Mouse (Mus musculus) urinary bladder, postnatal 14 days (tissue): ENCODE measurements at regions not wholly inside any gene's neighbourhood (a gene's known extent, or its start where the extent isn't known, plus 50 kb on each side); places are given as distances from the start of the nearest gene placed in this dataset.

ENCODE experiments used
- DNase-seq: peaks from one replicate; pipeline ENCODE4 v3.0.0; 2021; ENCODE audit warnings: low spot score

DNA sequence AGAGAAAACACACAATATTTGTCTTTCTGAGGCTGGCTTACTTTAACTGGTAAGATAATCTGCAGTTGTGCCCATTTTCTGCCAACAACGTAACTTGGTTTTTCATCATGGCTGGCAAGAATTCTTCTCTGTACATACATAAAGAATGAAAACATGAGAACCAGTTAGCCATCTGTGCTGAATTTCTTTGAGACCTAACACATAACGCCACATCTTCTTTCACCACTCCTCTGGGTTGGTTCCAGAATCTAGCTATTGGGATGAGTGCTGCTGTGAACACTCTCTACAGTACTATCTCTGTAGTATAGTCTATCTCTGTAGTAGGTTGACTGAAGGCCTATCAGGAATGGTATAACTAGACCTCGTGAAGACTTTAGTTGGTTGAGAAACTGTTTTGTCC, 132.1 kb downstream of the 1700020N01Rik start:
- DNase-seq = no peak

DNA sequence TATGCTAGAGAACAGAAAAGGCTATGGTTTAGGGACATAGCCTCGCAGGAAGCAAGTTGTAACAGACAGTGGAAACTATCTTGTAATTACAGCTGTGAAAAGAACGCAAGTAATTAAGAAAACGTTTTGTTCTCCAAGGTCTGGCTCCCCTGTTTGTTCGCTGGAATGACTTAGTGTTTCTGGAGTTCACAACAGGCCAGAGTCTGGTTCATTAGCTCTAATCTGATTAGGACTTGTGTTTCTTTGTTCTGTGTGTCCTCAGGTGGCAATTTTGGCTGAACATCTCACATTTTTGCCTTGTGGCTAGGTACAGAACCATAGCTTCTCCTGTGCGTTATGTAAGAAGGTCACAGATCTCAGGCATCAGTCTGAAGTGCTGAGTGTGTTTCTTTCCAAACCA, 141.7 kb upstream of the Sgk1 start:
- DNase-seq = no peak

DNA sequence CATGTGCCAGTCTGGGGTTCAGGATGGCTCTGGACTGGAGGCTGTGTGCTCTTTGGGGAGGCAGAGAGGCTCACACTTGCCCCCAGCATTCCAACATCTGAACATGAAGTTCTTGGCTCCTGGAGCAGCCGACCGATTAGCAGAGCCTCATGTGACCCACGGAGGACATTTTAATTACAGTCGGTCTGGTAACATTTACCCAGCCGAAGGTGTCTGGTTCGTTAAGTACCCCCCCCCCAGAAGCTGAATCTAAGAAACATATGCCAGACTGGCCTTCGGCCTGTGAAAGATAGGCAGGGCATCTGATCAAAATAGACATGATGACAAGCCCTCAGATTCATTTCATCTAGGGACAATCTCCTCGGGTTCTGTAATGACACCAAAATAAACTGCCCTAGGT, 140.4 kb upstream of the Sgk1 start:
- DNase-seq = no peak

DNA sequence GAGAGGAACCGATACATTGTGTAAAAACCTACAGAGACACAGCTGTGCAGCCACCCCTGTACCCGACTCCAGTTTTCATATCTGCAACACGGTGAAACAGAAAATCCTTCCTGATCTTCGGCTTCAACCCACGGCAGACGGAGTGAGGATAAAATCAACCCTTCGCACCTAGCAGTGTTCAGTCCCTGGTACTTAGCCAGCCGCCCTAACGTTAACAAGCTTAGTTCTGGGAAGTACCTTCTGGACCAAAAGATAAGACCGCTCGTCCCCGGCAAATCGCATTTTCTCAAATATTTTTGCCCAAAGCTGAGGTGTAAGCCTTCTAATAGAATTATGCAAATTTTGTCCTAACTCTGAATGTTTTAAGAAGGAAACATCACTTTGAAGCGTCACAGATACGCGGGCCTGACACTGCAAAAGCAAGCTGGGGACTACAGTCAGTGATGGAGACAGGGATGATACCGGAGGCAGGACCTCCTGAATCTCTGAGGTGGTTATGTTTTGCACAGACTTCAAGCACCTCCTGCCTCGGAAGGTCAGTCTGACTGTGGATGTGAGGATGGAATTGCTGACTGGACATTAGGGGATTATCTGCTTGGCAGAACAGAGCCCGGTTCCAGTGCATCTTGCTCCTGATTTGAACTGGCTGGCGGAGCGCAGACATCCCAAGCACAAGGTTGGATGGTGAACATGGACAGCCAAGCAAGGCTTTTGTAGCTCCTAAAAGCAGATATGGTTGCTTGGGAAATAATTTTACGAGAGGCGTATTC, 139.8 kb upstream of the Sgk1 start:
- DNase-seq = no peak

DNA sequence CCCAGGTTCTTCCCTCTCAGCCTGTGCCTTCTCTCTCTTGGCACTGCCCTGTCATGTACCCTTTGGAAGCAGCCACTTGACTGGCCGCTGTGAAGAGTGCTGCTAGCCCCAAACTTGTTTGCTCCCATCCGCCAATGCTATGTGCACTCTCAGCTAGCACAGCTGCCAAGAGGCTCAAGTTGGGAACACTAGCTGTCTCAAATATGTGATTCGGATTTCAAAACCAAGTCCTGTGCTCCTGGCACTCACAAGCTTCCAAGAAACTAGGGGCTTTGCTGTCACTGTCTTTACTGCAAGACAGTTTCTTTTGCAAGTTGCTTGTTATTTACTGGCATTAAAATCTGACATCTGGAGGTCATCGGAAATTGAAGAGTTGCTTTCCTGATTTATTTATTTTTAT, 138.6 kb upstream of the Sgk1 start:
- DNase-seq = no peak

DNA sequence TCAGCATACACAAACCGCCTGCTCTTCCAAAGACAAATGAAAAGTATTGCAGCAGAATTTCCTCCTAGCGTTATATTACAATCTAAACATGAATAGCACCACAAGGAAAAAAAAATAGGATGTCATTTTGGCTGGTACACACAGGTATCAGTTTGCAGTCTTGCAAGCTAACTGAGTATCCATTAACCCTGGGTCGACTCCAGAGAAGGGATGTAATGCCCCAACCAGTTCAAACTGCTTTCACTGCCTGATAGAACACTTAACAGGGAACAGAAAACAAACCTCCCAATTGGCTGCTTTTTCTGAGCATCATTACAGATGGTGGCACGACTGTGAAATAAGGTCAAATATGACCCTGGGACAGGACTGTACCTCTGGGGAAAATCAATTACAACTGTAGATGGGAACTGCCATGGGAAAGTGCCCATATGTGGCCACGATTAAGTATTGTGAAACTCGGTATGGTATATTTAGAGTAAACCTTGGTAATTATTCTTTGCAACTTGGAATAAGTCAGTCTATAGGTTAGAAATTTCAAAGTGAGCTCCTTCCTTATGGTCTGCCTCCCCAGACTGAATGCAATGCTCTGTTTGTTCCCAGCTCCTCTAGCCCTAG, 137.5 kb upstream of the Sgk1 start:
- no peak for DNase-seq

DNA sequence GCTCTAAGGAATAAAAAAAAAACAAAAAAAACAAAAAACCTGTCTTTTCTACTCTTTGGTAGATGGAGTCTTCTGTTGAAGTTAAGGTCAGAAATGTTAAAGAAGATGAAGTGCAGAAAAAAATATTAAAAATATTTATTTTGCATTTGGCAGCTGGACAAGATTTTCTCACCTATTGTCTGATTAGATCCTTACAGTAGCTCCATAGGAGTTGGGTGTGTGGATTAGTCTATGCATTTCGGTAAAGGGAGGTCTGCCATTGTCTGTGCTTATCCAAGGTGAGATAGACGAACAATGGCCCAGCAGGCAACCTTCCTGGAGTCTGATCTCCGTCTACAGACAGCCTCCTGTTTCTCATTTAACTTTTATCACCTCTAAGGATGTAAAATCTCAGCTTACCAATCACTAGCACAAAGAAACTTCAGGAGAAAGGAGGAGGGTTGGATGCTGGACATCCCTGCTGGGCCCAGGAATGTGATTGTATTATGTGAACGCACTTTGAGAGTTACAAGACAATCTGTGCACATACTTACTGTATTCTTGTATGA, 136.0 kb upstream of the Sgk1 start:
- DNase-seq = no peak

DNA sequence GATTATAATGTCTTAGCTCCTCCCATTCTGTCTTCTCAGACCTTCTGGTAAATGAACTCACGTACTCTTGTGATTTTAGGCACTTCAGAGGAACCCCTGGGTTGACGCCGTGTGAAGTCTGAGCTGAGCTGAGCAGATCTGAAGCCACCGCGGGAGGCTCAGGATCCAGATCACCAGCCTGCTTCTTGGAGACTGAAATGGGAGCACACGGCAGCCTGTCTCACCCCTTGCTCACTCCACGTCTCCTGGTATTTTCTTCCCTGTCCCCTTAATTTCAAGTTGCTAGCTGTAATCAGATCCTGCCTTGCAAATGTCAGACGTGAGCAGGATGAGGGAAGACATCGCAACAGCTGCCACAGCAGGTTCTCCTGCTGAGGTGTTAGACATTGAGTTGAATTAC, 135.3 kb upstream of the Sgk1 start:
- no peak for DNase-seq

DNA sequence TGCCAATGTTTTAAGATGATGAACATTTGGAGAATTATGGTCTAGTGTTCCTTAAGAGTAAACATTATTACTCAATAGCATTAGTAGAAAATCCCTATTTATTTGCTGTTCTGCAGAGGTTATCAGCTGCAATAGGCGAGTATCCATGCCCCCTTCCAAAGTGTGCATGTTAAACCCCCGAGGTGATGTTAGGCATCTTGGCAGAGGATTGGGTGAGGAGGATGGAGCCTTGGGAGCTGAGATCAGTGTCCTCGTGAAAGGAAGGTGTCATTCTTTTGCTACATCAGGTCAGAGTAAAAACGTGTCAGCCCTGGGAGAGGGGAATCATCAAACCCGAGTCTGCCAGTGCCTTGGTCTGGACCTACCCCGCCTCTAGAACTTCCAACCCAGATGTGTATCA, 130.7 kb upstream of the Sgk1 start:
- no peak for DNase-seq

DNA sequence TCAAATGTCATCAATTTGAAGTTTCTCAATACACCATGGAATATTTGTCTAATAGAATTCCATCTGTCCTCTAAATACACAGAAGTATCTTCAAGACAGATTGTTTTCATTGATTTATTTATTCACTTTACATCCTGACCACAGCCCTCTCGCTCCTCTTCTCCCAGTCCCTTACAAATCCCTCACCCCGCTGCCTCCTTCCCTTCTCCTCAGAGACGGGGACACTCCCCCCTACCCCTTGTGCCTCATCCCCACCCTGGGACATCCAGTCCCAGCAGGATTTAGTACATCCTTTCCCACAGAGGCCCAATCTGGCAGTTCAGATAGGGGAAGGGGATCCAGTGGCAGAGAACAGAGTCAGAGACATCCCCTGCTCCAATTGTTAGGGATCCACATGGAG, 129.6 kb upstream of the Sgk1 start:
- DNase-seq = no peak

DNA sequence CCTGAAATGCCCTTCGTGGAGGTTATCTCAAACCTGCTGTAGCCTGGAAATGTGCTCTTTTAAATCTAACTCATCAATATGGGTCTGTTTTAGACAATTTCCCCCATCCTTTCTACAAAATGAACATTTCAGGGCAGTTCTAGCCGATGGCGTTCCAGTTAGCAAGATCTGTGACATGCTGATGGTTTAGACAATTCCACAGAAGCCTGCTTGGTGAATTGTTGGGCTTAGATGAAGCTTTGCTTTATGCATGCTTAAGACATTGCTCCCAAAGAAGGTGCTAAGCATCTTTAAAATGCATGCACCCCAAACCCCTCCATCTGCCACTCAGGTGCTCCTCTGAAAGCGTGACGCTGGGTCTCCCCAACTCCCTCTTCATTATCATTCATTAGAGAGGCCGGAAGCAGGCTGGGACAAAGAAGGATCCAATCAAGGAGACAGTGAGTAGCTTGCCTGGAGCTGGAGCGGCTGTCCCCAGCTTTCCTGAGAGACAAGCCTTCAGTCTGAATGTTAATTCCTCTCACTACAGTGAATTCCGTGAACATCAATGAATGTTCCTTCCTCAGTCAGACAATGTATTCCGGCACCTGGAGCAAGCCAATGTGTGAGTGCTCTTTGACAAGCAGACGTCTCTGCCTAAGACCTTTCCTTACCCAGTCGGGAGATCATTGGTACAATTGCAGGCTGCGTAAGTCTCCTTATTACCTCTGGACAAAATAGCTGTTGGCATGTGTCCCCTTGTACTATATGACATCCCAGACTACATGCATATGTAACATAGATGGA, 127.0 kb upstream of the Sgk1 start:
- DNase-seq = no peak

DNA sequence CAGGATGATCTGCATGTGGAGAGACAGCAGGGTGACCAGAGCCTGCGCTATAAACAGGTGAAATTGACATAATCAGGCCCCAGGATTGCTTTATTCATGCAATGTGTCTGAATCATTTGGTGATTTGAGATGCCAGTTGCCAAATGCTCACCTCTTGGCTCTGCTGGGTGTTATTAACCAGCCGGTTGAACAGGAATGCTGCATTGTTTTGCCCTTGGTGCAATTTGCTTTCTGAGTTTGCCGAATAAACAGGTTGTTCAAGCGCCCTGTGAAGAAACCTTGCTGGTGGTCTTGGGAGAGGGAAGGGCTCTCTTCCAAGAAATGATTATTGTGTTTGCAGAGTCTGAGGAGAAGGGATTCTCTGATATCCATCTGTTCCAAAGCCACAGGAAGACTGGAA, 126.3 kb upstream of the Sgk1 start:
- DNase-seq = no peak

DNA sequence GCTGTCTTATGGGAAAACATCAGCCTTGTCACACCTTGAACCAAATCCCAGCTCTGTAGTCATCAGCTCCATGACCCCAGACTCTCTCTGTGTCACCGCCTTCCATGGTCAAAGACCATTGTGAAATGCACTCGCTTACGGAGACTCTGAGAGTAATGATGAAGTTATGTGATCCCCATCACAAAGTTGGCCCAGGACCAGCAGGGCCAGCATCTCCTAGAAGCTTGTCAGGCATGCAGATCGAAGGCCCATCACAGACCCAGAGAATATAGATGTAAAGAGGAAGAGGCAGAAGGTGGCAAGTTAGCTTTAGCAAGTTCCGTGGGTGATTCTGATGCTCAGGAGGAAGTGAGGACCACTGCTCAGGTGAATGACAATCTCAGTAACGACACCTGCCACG, 125.2 kb upstream of the Sgk1 start:
- DNase-seq = no peak

DNA sequence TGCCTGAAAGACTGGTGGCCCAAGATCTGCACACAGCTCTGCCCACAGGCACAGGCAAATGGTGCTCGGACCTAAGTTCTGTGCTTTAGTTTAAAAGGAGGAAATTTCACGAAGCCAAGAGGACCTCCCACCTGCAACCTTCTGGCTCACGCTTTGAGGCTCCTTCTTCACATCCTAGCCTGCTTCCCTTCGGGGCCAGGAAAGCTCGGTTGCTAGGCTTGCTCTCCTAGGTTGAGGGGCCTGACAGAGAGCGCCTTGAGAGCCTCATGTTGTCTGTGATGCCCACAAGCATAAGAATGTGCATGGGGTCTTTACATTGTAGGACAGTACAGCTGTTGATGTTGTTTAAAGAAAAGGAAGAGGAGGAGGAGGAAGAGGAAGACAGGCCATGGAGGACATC, 123.9 kb upstream of the Sgk1 start:
- no peak for DNase-seq

DNA sequence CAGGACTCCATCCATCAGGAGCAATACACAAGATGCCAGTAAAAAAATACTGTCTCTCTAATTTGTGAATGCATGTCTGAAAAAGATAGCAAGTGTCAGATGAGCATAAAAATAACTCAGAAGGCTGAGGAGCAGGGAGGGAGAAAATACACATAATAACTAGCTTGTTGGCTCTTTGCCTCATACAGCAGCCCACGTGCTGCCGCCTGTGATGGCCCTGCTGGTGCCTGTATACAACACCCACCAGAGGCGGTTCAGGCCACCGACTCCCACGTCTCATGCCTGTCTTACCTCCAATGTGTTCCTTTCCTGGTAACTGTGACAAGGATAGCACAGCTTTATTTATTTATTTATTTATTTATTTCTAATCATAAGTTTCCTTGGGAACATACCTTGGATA, 119.5 kb upstream of the Sgk1 start:
- no peak for DNase-seq

DNA sequence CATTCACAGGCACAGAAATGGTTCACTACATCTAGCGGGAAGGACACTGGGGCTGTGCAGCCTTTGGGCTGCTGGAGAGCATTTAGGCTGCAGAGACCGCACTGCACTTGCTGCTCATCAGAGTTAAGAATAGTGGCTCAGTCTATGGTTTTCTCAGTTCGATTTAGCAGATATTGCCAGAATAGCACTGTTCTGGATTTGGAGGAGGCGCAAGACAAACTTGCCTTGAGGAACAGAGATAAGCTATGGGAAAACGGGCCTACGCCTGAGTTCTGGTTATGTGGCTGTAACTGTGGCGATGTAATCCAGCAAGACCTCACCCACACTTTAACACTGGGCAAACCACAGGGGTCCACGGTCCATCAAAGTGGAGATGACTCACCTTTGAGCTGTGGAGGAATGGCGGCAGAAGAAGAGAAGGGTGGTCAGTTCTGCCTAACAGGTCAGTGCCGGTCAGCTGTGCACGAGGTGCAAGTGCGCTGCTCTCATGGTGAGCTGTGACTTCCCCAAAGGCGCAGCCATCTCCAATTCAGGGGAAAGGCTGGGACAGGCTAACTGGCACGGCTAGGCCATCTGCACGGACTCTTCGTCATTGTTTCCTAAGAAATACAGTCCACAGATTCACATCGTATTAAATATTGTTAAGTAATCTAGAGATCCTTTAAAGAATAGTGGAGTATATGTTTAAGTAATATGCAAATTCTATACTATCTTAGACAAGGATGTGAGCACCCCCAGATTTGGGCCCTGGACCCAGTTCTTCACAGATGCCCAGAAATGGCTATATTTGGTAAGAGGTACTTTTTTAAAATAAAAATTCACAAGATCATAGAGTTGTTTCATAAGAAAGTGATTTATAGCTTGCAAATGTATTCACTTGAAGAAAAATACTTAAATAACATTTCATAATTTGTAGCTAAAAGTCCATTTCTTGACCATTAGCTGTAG, 118.7 kb upstream of the Sgk1 start:
- no peak for DNase-seq

DNA sequence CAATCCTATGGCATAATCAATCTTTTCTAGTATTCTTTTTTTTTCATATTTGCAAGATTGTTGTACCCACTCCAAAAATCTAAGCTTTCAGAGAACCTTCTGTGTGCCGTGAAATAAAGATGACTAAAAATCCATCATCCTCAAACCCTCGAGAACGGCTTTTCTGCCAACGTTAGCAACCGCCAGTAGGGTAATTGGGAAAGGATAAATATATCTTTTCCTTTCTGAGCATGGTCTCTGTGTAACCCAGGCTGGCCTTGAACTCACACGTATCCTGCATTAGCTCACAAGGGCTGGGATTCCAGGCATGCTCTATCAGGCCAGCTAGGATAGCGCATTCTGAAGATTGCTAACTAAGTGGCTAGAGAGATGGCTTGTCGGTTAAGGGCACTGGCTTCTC, 117.9 kb upstream of the Sgk1 start:
- no peak for DNase-seq

DNA sequence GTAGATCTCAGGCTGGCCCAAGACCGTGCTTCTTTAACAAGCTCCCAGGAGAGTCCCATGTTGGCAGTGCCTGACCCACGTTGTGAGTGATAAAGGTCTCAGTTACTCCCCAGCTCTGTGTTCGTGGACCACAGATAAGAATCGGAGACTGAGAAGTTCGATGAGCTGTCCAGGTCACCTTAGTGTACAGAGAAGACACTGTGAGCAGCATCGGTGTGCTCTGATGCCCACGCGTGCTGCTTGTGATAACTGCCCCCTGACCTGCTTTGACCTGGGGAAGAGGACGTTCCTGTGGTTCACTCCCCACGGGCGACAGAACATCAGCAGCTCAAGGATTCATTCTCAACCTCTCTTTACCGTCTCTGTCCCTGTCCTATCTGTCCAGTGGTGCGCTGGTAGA, 117.1 kb upstream of the Sgk1 start:
- no peak for DNase-seq

DNA sequence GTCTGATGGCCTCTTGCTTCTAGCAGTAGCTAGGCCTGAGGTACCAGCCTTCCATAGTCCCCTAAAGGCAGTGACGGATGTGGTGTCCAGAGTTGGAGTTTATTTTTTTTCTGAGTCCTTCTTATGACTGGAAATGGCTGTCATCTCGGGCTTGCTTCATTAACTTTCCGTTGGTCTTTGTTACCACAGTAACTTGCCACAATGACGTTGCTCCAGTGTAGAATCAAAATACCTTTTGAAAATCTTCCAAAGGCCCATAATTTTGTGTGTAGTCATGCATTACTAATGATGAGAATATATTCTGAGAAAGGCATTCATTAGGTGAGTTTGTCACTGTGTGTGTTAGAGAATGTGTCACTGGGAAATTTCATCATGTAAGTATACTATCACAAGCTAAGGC, 108.4 kb upstream of the Sgk1 start:
- no peak for DNase-seq

DNA sequence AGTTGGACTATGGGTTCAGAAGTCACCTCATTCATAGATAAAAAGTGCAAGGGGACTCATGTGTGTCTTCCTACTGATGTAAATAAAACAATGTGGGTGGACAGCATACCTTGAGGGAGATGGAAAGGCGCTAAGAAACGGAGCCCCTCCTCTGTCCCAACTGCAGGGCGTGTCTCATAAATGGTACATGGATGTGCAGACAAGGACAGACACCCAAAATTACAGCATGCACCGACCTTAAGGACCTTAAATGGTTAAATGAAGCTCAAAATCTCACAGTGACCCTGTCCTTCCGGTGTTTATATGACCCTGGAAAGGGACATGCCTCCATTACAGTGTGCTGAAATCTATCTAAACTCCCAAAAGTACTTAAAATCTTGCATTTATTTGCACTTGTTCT, 106.5 kb upstream of the Sgk1 start:
- DNase-seq = no peak

DNA sequence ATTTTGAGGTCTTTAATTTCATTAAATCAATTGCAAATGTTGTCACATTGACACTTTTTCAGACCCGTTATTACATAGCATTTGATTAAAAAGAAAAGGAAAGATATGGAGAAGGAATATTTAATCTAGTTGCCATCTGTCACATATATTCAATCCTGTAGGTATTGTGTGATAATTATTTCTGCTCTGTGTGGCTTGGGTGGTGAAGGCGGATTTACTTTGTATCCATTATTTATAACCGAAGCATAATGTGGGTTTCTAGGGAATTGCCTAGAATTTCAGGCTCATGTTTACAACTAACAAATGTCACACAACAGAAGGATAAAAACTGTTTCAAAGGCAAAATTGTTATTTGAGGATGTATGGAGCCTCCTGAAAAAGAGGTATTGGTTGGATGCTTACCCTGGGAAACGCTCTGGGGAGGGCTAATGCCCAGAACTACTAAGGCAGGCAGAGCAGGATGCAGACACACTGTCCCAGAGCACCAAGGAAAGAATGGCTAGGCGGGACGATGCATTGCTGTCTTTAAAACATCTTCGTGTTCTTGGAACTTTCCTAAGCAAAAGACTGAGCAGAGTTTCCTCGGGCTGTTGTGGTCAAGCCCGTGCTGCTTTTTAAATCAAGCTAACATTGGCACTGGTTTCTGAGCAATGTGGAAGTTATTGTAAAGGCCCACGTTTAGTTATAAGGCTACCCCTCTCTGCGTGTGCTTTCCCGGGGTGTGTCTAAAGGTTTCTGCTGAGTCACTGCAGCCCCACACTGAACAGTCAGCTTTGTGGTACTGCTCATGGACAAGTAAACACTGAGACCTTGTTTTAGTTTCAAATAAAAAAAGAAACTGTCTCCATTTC, 105.8 kb upstream of the Sgk1 start:
- no peak for DNase-seq
